Comparison of ENCODE assay signal across 18 mouse cellular contexts in the genomic region with DNA sequence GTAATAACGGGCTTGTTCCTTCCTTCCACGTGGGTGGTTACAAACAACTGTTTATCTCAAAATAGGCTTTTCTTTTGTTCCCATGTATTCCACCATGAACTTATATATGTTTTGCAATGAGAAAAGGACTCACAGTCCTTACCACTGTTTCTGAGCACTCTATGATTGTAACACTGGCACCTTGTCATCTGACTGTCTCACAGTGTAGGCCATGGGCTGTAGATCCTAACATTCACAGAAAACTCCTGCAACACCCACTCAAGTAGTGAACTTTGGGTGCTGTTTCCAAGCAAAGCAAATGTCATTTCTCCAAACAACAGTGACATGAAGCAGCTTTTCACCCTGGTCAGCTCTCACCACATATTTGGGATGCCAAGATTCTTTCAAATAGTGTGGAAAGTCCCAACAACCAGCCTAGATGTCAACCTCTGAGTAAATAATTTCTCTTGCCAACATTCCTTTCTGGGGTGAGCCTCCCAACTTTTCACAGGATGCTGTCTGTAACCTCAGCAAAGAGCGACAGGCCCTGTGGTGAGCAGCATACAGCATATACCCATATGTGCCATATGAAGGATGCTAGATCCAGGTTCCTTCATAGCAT. TPM values are rescaled to one million over a fixed set of nuclear protein-coding genes. Genes with fewer than 3 reads are reported as not detected.
DNase-seq lines count a peak whose midpoint lies in the region; ATAC-seq and TF ChIP-seq lines count a peak whose summit lies in the region.
"Had no signal": no experiment of that assay in that cellular context is flagged by ENCODE, and none has a peak within 500 bp of the region (broad histone marks: within the 10 kb centered on the region; RNA-seq: fewer than 3 reads in every experiment).

No protein-coding gene starts in this region.

- H3K9me3 ChIP-seq in kidney, postnatal 0 days (replicated peaks; ENCODE audit: low read length) = no peaks in the 10 kb centered on the region
- no peaks in the 10 kb centered on the region for H3K9me3 ChIP-seq in lung, embryonic 15.5 days
- H3K9me3 ChIP-seq: embryonic facial prominence, embryonic 13.5 days; forebrain, embryonic 15.5 days; hindbrain, embryonic 15.5 days; limb, embryonic 15.5 days had no signal

- no peaks in the 10 kb centered on the region for H3K36me3 ChIP-seq in kidney, postnatal 0 days (ENCODE audit: insufficient read depth, low read length)
- no peaks in the 10 kb centered on the region for H3K36me3 ChIP-seq in lung, embryonic 15.5 days
- H3K36me3 ChIP-seq: embryonic facial prominence, embryonic 13.5 days; forebrain, embryonic 15.5 days; hindbrain, embryonic 15.5 days; limb, embryonic 15.5 days had no signal

- H3K27ac ChIP-seq in kidney, postnatal 0 days = 0 out of 2 replicates have a peak overlapping the region, but pooled peaks have one; percentile 15
- peak overlapping the region; percentile 71 for H3K27ac ChIP-seq in lung, embryonic 15.5 days
- H3K27ac ChIP-seq in olfactory bulb, adult 2 months (ENCODE audit: insufficient read depth, low read depth, low read length) = peak overlapping the region; percentile 7; the same call in 1 of the 2 replicates
- H3K27ac ChIP-seq: embryonic facial prominence, embryonic 13.5 days; forebrain, embryonic 15.5 days; hindbrain, embryonic 15.5 days; layer of hippocampus, adult 2 months; left cerebral cortex, adult 2 months; limb, embryonic 15.5 days had no signal

- H3K4me1 ChIP-seq in kidney, postnatal 0 days (replicated peaks; ENCODE audit: insufficient read depth, low read length) = peaks cover 8% of the 10 kb centered on the region; the same call in 1 of the 2 replicates
- H3K4me1 ChIP-seq in lung, embryonic 15.5 days = peaks cover 22% of the 10 kb centered on the region
- peaks cover 11% of the 10 kb centered on the region for H3K4me1 ChIP-seq in olfactory bulb, adult 2 months (ENCODE audit: control insufficient read depth, insufficient read depth, low read length)
- H3K4me1 ChIP-seq: forebrain, embryonic 15.5 days; hindbrain, embryonic 15.5 days; limb, embryonic 15.5 days had no signal

- 66% methylated on average over 3 of the region's 3 CpGs for WGBS in kidney, postnatal 0 days
- WGBS in lung, embryonic 15.5 days = 41% methylated on average over 3 of the region's 3 CpGs
- 52% methylated on average over 3 of the region's 3 CpGs for WGBS in olfactory bulb, adult 2 months

- no peak overlapping the region for H3K9ac ChIP-seq in kidney, postnatal 0 days (ENCODE audit: low read depth, low read length)
- H3K9ac ChIP-seq in lung, embryonic 15.5 days = no peak overlapping the region
- H3K9ac ChIP-seq: embryonic facial prominence, embryonic 13.5 days; forebrain, embryonic 15.5 days; hindbrain, embryonic 15.5 days; limb, embryonic 15.5 days had no signal

- no peaks in the 10 kb centered on the region for H3K27me3 ChIP-seq in kidney, postnatal 0 days (ENCODE audit: insufficient read depth, low read length)
- H3K27me3 ChIP-seq in lung, embryonic 15.5 days = no peaks in the 10 kb centered on the region
- H3K27me3 ChIP-seq: embryonic facial prominence, embryonic 13.5 days; forebrain, embryonic 15.5 days; hindbrain, embryonic 15.5 days; limb, embryonic 15.5 days had no signal

- no peak for TF ChIP-seq POLR2A in olfactory bulb, adult 2 months (IDR thresholded peaks at IDR 0.05; ENCODE audit: insufficient read depth, low read depth, low read length)

- DNase-seq in kidney, postnatal 0 days (ENCODE audit: low spot score) = peak; percentile 73
- no peak for DNase-seq in kidney, postnatal 4 days
- peak; percentile 58 for DNase-seq in NIH3T3 (ENCODE audit: low read depth)
- no peak for DNase-seq in left cerebral cortex, adult 8-10 months (ENCODE audit: low spot score in 2 of 2)
- DNase-seq in urinary bladder, adult 18-20 months (ENCODE audit: low spot score in 2 of 2) = no peak
- DNase-seq: cerebellum, adult 11 months; kidney, adult 18-20 months; midbrain, embryonic 14.5 days; right cerebral cortex, postnatal 14 days; thymus, adult 18-20 months had no signal

- no peak for ATAC-seq in kidney, postnatal 0 days (replicated peaks; ENCODE audit: low FRiP score, low read depth)
- ATAC-seq in lung, embryonic 15.5 days (ENCODE audit: borderline replicate concordance, extremely low read depth, low FRiP score, low TSS enrichment) = peak; percentile 84
- ATAC-seq: forebrain, embryonic 15.5 days had no signal

- TF ChIP-seq CTCF in kidney, postnatal 0 days (IDR thresholded peaks at IDR 0.05; ENCODE audit: low read depth) = no peak
- TF ChIP-seq CTCF in olfactory bulb, adult 2 months (IDR thresholded peaks at IDR 0.05; ENCODE audit: insufficient read depth, low read depth, low read length) = no peak

- no peak overlapping the region for H3K4me2 ChIP-seq in kidney, postnatal 0 days (ENCODE audit: low read length)
- H3K4me2 ChIP-seq in lung, embryonic 15.5 days = no peak overlapping the region
- H3K4me2 ChIP-seq: embryonic facial prominence, embryonic 13.5 days; forebrain, embryonic 15.5 days; hindbrain, embryonic 15.5 days; limb, embryonic 15.5 days had no signal

- no peak overlapping the region for H3K4me3 ChIP-seq in kidney, postnatal 0 days (replicated peaks; ENCODE audit: low read depth, low read length)
- H3K4me3 ChIP-seq in lung, embryonic 15.5 days = no peak overlapping the region
- H3K4me3 ChIP-seq in olfactory bulb, adult 2 months (ENCODE audit: insufficient read depth, low read depth, low read length) = no peak overlapping the region
- H3K4me3 ChIP-seq: embryonic facial prominence, embryonic 13.5 days; forebrain, embryonic 15.5 days; hindbrain, embryonic 15.5 days; layer of hippocampus, adult 2 months; left cerebral cortex, adult 2 months; limb, embryonic 15.5 days had no signal

RNA-seq across cellular contexts. Expression of gene Tns3, which starts 10.3 kb away (rescaled TPM):
- polyA plus RNA-seq in kidney, postnatal 0 days (2015; fragmentation: Nextera tagmentation; extraction: Ambion mirVana) = 17.6 and 18.2 TPM in 2 replicates
- polyA plus RNA-seq in lung, embryonic 15.5 days (2015; fragmentation: Nextera tagmentation; extraction: Ambion mirVana) = 48.5 and 55.9 TPM in 2 replicates
- polyA plus RNA-seq in olfactory bulb, adult 2 months (2012; ENCODE audit: insufficient read depth, insufficient read length, low replicate concordance, missing spikeins) = not detected in 2 replicates
- total RNA-seq in left cerebral cortex, adult 8-10 months (2022) = 10 to 100 TPM; 37.0 to 47.0 (median 41.1) TPM

Comparison
In these comparisons a context has a peak if more than half of its experiments do, and no peak if none do; other contexts are left out.
1. DNase-seq: peak in kidney, postnatal 0 days (single experiment) and NIH3T3 (single experiment); none in kidney, postnatal 4 days (0 of 2), left cerebral cortex, adult 8-10 months (0 of 2) and urinary bladder, adult 18-20 months (0 of 2).
2. H3K27ac ChIP-seq: peak in every context shown above with its lines; median percentile 71 in lung, embryonic 15.5 days; 15 in kidney, postnatal 0 days; 7 in olfactory bulb, adult 2 months.